Mouse (Mus musculus): Measurements from ENCODE around the gene Gm3667.
"Not testable (repeated sequence)": the region's sequence is repeated elsewhere in the genome, so short reads cannot be mapped to it uniquely, and the experiment has no call there.

The Gm3667 gene

GRCm38 (mm10) chr14:6889521-6890012 is at the start of gene Gm3667:
Gm3667 (minus strand) TSS chr14:6889962.
- not testable (repeated sequence) for DNase-seq (ENCODE audit: low read depth, low spot score); H3K27me3 ChIP-seq (ENCODE audit: control insufficient read depth, insufficient read depth, low read length, poor library complexity, severe bottlenecking); H3K36me3 ChIP-seq (ENCODE audit: control insufficient read depth, insufficient read depth, low read length, poor library complexity, severe bottlenecking)

- not testable (repeated sequence) for H3K27me3 ChIP-seq (ENCODE audit: control insufficient read depth, insufficient read depth, low read length, poor library complexity, severe bottlenecking); H3K36me3 ChIP-seq (ENCODE audit: control insufficient read depth, insufficient read depth, low read length, poor library complexity, severe bottlenecking); DNase-seq (ENCODE audit: low read depth, low spot score)
Observed at GRCm38 (mm10) chr14:6899881-6900280, 10.1 kb upstream of the Gm3667 start.

GRCm38 (mm10) chr14:6888811-6889210 is 951 bp downstream of the Gm3667 start:
- not testable (repeated sequence) for H3K27me3 ChIP-seq (ENCODE audit: control insufficient read depth, insufficient read depth, low read length, poor library complexity, severe bottlenecking); H3K36me3 ChIP-seq (ENCODE audit: control insufficient read depth, insufficient read depth, low read length, poor library complexity, severe bottlenecking); DNase-seq (ENCODE audit: low read depth, low spot score)

GRCm38 (mm10) chr14:6840211-6840610 is 49.6 kb downstream of the Gm3667 start, which contains the start of gene Gm3642:
Gm3642 (minus strand) TSS chr14:6840311.
- not testable (repeated sequence) for H3K27me3 ChIP-seq (ENCODE audit: control insufficient read depth, insufficient read depth, low read length, poor library complexity, severe bottlenecking); DNase-seq (ENCODE audit: low read depth, low spot score); H3K36me3 ChIP-seq (ENCODE audit: control insufficient read depth, insufficient read depth, low read length, poor library complexity, severe bottlenecking)

GRCm38 (mm10) chr14:6823297-6823696 is 66.5 kb downstream of the Gm3667 start:
- H3K27me3 ChIP-seq (ENCODE audit: control insufficient read depth, insufficient read depth, low read length, poor library complexity, severe bottlenecking); H3K36me3 ChIP-seq (ENCODE audit: control insufficient read depth, insufficient read depth, low read length, poor library complexity, severe bottlenecking); DNase-seq (ENCODE audit: low read depth, low spot score): not testable (repeated sequence)
